Mouse (Mus musculus) myocyte (in vitro differentiated cells): ENCODE measurements at regions not wholly inside any gene's neighbourhood (a gene's known extent, or its start where the extent isn't known, plus 50 kb on each side); places are given as distances from the start of the nearest gene placed in this dataset.

Experiments used
- CEBPB ChIP-seq: IDR thresholded peaks from 2 replicates; pipeline ENCODE4 v1.6.1; 2011; ENCODE audit warnings: mild to moderate bottlenecking, moderate library complexity; ENCODE audit not compliant: poor library complexity, insufficient read depth, severe bottlenecking
- E2F4 ChIP-seq: IDR thresholded peaks from one replicate; pipeline ENCODE4 v1.6.1; 2011; ENCODE audit warnings: mild to moderate bottlenecking, control low read depth, moderate library complexity; ENCODE audit not compliant: insufficient read depth
- MAX ChIP-seq: IDR thresholded peaks from one replicate; pipeline ENCODE4 v1.6.1; 2011; ENCODE audit warnings: low read depth, mild to moderate bottlenecking, control low read depth
- POLR2A ChIP-seq: IDR thresholded peaks from one replicate; pipeline ENCODE4 v1.6.1; 2011; ENCODE audit warnings: low read depth, mild to moderate bottlenecking, control low read depth, moderate library complexity; ENCODE audit not compliant: insufficient read length
- POLR2AphosphoS2 ChIP-seq: IDR thresholded peaks from one replicate; pipeline ENCODE4 v1.6.1; 2011; ENCODE audit warnings: low read depth, control low read depth; ENCODE audit not compliant: insufficient read length
- TCF12 ChIP-seq: IDR thresholded peaks from one replicate; pipeline ENCODE4 v1.6.1; 2011; ENCODE audit warnings: mild to moderate bottlenecking, control low read depth; ENCODE audit not compliant: poor library complexity, insufficient read depth, severe bottlenecking
- TCF3 ChIP-seq: IDR thresholded peaks from one replicate; pipeline ENCODE4 v1.6.1; 2011; ENCODE audit warnings: low read depth, control low read depth; ENCODE audit not compliant: insufficient read length
- USF1 ChIP-seq: IDR thresholded peaks from one replicate; pipeline ENCODE4 v1.6.1; 2011; ENCODE audit warnings: low read depth, mild to moderate bottlenecking, control low read depth, moderate library complexity

- TF ChIP-seq USF1 (no peak), TCF12 (no peak), POLR2A (no peak), MAX (no peak), POLR2AphosphoS2 (no peak), CEBPB (no peak), TCF3 (no peak), E2F4 (no peak)
Observed at GRCm38 (mm10) chr6:48251954-48252353, 143.4 kb upstream of the Krba1 start.
